Mouse (Mus musculus): ENCODE results near the gene Ghsr.

Ghsr gene

GRCm38 (mm10) chr3:27411286-27411685 lies 40.1 kb downstream of the Ghsr start:
- DNase-seq (ENCODE audit: low spot score), result no peak

- DNase-seq (ENCODE audit: low spot score), result no peak
These were observed 42.4 kb downstream of the Ghsr start for GRCm38 (mm10) chr3:27413566-27413965.

- no peak for DNase-seq (ENCODE audit: low spot score)
These were observed 45.6 kb downstream of the Ghsr start for GRCm38 (mm10) chr3:27416786-27417185.

GRCm38 (mm10) chr3:27418602-27419001 lies 47.5 kb downstream of the Ghsr start:
- no peak for DNase-seq (ENCODE audit: low spot score)

- DNase-seq (ENCODE audit: low spot score), result no peak
These were observed 50.8 kb downstream of the Ghsr start for GRCm38 (mm10) chr3:27421980-27422379.

- DNase-seq (ENCODE audit: low spot score), result no peak
These were observed 51.4 kb downstream of the Ghsr start for GRCm38 (mm10) chr3:27422521-27422920.

- no peak for DNase-seq (ENCODE audit: low spot score)
These were observed 53.0 kb downstream of the Ghsr start for GRCm38 (mm10) chr3:27424049-27424667.

GRCm38 (mm10) chr3:27427406-27427805 lies 56.3 kb downstream of the Ghsr start:
- no peak for DNase-seq (ENCODE audit: low spot score)

Measured in MN1 (cell line).